Mouse (Mus musculus) gastrocnemius, adult 8-10 months (tissue): ENCODE data around the gene Fermt3. TPM values are rescaled to one million over a fixed set of nuclear protein-coding genes. Genes with fewer than 3 reads are reported as not detected.

Experiments
- DNase-seq, 2 experiments: peaks; one replicate each; pipeline ENCODE4 v3.0.0; 2022; ENCODE audit warnings: low spot score in 2 of 2
- total RNA-seq, 4 experiments: library from RNA; stranded (reverse); gene quantifications; 2 replicates each; pipeline ENCODE4 v1.2.4; 2022

The Fermt3 gene
- total RNA-seq, 4 experiments from 2014 or later: 0.41 to 0.94 (median 0.60) TPM

- no peak for DNase-seq
Observed at GRCm38 (mm10) chr19:6972247-6972917, 46.9 kb downstream of the Fermt3 start.

- DNase-seq: no peak
Observed at GRCm38 (mm10) chr19:6971644-6972043, 47.6 kb downstream of the Fermt3 start.

GRCm38 (mm10) chr19:6970460-6971085, 48.7 kb downstream of the Fermt3 start:
- no peak for DNase-seq

GRCm38 (mm10) chr19:6969665-6970381, 49.4 kb downstream of the Fermt3 start:
- peak; percentile 59 to 67 for DNase-seq

GRCm38 (mm10) chr19:6969291-6969664, 50.0 kb downstream of the Fermt3 start:
- no peak for DNase-seq

GRCm38 (mm10) chr19:6968491-6969271, 50.6 kb downstream of the Fermt3 start:
- no peak for DNase-seq

GRCm38 (mm10) chr19:6956461-6956860, 62.8 kb downstream of the Fermt3 start:
- DNase-seq: no peak

- DNase-seq: no peak
Observed at GRCm38 (mm10) chr19:6955424-6955823, 63.8 kb downstream of the Fermt3 start.

- DNase-seq: no peak
Observed at GRCm38 (mm10) chr19:6954046-6954445, 65.2 kb downstream of the Fermt3 start.

GRCm38 (mm10) chr19:6952712-6953037, 66.6 kb downstream of the Fermt3 start:
- DNase-seq: no peak

- peak; percentile 86 to 88 for DNase-seq
Observed at GRCm38 (mm10) chr19:6951994-6952711, 67.1 kb downstream of the Fermt3 start.

- DNase-seq: peak; percentile 92 to 93
Observed at GRCm38 (mm10) chr19:6951381-6951968, 67.8 kb downstream of the Fermt3 start.

- DNase-seq: no peak
Observed at GRCm38 (mm10) chr19:6950613-6951153, 68.6 kb downstream of the Fermt3 start.

- no peak for DNase-seq
Observed at GRCm38 (mm10) chr19:6949951-6950350, 69.3 kb downstream of the Fermt3 start.

- no peak for DNase-seq
Observed at GRCm38 (mm10) chr19:6949532-6949931, 69.7 kb downstream of the Fermt3 start.

Other genes with a start within 250 kb of the Fermt3 start
- 10 to 100 TPM in 3 of 4 experiments, 1 to 10 TPM in 1; 9.8 to 12.1 (median 10.5) TPM for gene Rps6ka4, start 178.8 kb downstream of the Fermt3 start, total RNA-seq
- under 1 TPM; 0.29 to 0.70 (median 0.46) TPM for gene Ccdc88b, start 161.3 kb downstream of the Fermt3 start, total RNA-seq
- 10 to 100 TPM; 34.1 to 46.3 (median 39.7) TPM for gene Trmt112, start 109.8 kb downstream of the Fermt3 start, total RNA-seq
- gene Prdx5, start 109.4 kb downstream of the Fermt3 start, total RNA-seq: 100 to 1,000 TPM; 195 to 214 (median 202) TPM
- 100 to 1,000 TPM in 1 of 4 experiments, 10 to 100 TPM in 3; 82.8 to 114 (median 93.4) TPM for gene Esrra, start 97.7 kb downstream of the Fermt3 start, total RNA-seq
- gene Catsperz, start 94.1 kb downstream of the Fermt3 start, total RNA-seq: not detected
- not detected for gene Kcnk4, start 85.0 kb downstream of the Fermt3 start, total RNA-seq
- 10 to 100 TPM in 2 of 4 experiments, 1 to 10 TPM in 2; 8.2 to 11.8 (median 10.6) TPM for gene Bad, start 77.6 kb downstream of the Fermt3 start, total RNA-seq
- 10 to 100 TPM in 2 of 4 experiments, 1 to 10 TPM in 2; 9.1 to 10.9 (median 10.0) TPM for gene Gpr137, start 77.0 kb downstream of the Fermt3 start, total RNA-seq
- 100 to 1,000 TPM; 144 to 194 (median 165) TPM for gene Ppp1r14b, start 44.5 kb downstream of the Fermt3 start, total RNA-seq
- 10 to 100 TPM in 1 of 4 experiments, 1 to 10 TPM in 3; 7.0 to 10.9 (median 9.4) TPM for gene Plcb3, start 43.0 kb downstream of the Fermt3 start, total RNA-seq
- 10 to 100 TPM in 1 of 4 experiments, 1 to 10 TPM in 3; 4.2 to 10.4 (median 5.8) TPM for gene Fkbp2, start 39.0 kb downstream of the Fermt3 start, total RNA-seq
- 100 to 1,000 TPM; 167 to 187 (median 183) TPM for gene Vegfb, start 31.8 kb downstream of the Fermt3 start, total RNA-seq
- gene Dnajc4, start 26.9 kb downstream of the Fermt3 start, total RNA-seq: 10 to 100 TPM; 32.2 to 37.7 (median 36.4) TPM
- gene Nudt22, start 23.4 kb downstream of the Fermt3 start, total RNA-seq: 10 to 100 TPM; 13.5 to 15.5 (median 15.0) TPM
- 10 to 100 TPM; 20.8 to 31.7 (median 23.7) TPM for gene Trpt1, start 23.3 kb downstream of the Fermt3 start, total RNA-seq
- gene Stip1, start 20.5 kb upstream of the Fermt3 start, total RNA-seq: 10 to 100 TPM; 77.9 to 86.5 (median 81.8) TPM
- gene Macrod1, start 37.3 kb upstream of the Fermt3 start, total RNA-seq: 100 to 1,000 TPM; 279 to 336 (median 292) TPM
- 1 to 10 TPM in 3 of 4 experiments, under 1 TPM in 1; 0.83 to 2.9 (median 1.7) TPM for gene Flrt1, start 86.3 kb upstream of the Fermt3 start, total RNA-seq
- 10 to 100 TPM; 39.9 to 54.3 (median 43.5) TPM for gene Otub1, start 186.8 kb upstream of the Fermt3 start, total RNA-seq
- 100 to 1,000 TPM in 1 of 4 experiments, 10 to 100 TPM in 3; 68.4 to 103 (median 82.9) TPM for gene Cox8a, start 198.1 kb upstream of the Fermt3 start, total RNA-seq
- 10 to 100 TPM in 3 of 4 experiments, 1 to 10 TPM in 1; 9.2 to 12.4 (median 11.2) TPM for gene Naa40, start 221.7 kb upstream of the Fermt3 start, total RNA-seq
- 1 to 10 TPM; 1.8 to 4.2 (median 2.1) TPM for gene Rcor2, start 247.9 kb upstream of the Fermt3 start, total RNA-seq